Mouse (Mus musculus): Measurements from ENCODE around the gene Tbc1d16. TPM values are rescaled to one million over a fixed set of nuclear protein-coding genes. Genes with fewer than 3 reads are reported as not detected.

Tbc1d16 gene
- polyA plus RNA-seq, 1 experiment from 2014 or later = 15.6 TPM

- Histone ChIP-seq H3K4me3 (ENCODE audit: low read length) (no peak overlapping the region), H3K36me3 (ENCODE audit: control insufficient read depth, insufficient read depth) (no peaks in the 10 kb centered on the region), H3K4me2 (ENCODE audit: low read depth, low read length) (no peak overlapping the region), H3K9ac (ENCODE audit: low read length) (no peak overlapping the region), H3K27me3 (ENCODE audit: control insufficient read depth, insufficient read depth, low read length) (peaks cover 12% of the 10 kb centered on the region), H3K27ac (ENCODE audit: low read length) (no peak overlapping the region), H3K4me1 (ENCODE audit: control insufficient read depth, insufficient read depth, low read length) (peaks cover 23% of the 10 kb centered on the region), H3K9me3 (replicated peaks; ENCODE audit: control insufficient read depth, low read length) (no peaks in the 10 kb centered on the region)
- ATAC-seq (replicated peaks; ENCODE audit: extremely low read depth, insufficient read depth, low FRiP score) = no peak
- WGBS = 80% methylated on average over 1 of the region's 1 CpGs
Measured at GRCm38 (mm10) chr11:119093322-119093721, 135.0 kb downstream of the Tbc1d16 start.

Small RNAs within 50 kb of the gene (microRNA-seq; reads per million reads assigned to microRNA genes)
- 0.98 reads per million for gene Mir6934

Other genes with a start within 250 kb of the Tbc1d16 start
- 0.12 TPM in 1 of 2 replicates, not detected in the other for gene Enpp7, start 240.3 kb downstream of the Tbc1d16 start, polyA plus RNA-seq (2015; fragmentation: Nextera tagmentation; extraction: Ambion mirVana)
- 15.0 and 15.3 TPM in 2 replicates for gene Cbx2, start 205.5 kb downstream of the Tbc1d16 start, polyA plus RNA-seq (2015; fragmentation: Nextera tagmentation; extraction: Ambion mirVana)
- 7.0 and 7.5 TPM in 2 replicates for gene Cbx8, start 187.5 kb downstream of the Tbc1d16 start, polyA plus RNA-seq (2015; fragmentation: Nextera tagmentation; extraction: Ambion mirVana)
- gene Cbx4, start 142.3 kb downstream of the Tbc1d16 start, polyA plus RNA-seq (2015; fragmentation: Nextera tagmentation; extraction: Ambion mirVana) = 11.5 and 12.6 TPM in 2 replicates
- 2.9 and 3.1 TPM in 2 replicates for gene Ccdc40, start 73 bp upstream of the Tbc1d16 start, polyA plus RNA-seq (2015; fragmentation: Nextera tagmentation; extraction: Ambion mirVana)
- gene Gaa, start 39.4 kb upstream of the Tbc1d16 start, polyA plus RNA-seq (2015; fragmentation: Nextera tagmentation; extraction: Ambion mirVana) = 92.3 and 95.9 TPM in 2 replicates
- gene Eif4a3, start 71.6 kb upstream of the Tbc1d16 start, polyA plus RNA-seq (2015; fragmentation: Nextera tagmentation; extraction: Ambion mirVana) = 248 and 252 TPM in 2 replicates
- 0.20 and 0.35 TPM in 2 replicates for gene Card14, start 79.3 kb upstream of the Tbc1d16 start, polyA plus RNA-seq (2015; fragmentation: Nextera tagmentation; extraction: Ambion mirVana)
- 4.7 and 6.1 TPM in 2 replicates for gene Sgsh, start 127.0 kb upstream of the Tbc1d16 start, polyA plus RNA-seq (2015; fragmentation: Nextera tagmentation; extraction: Ambion mirVana)
- gene Slc26a11, start 127.1 kb upstream of the Tbc1d16 start, polyA plus RNA-seq (2015; fragmentation: Nextera tagmentation; extraction: Ambion mirVana) = 10.2 TPM in 2 replicates
- 6.7 and 7.6 TPM in 2 replicates for gene Rnf213, start 164.6 kb upstream of the Tbc1d16 start, polyA plus RNA-seq (2015; fragmentation: Nextera tagmentation; extraction: Ambion mirVana)

Measured in heart, embryonic 16.5 days (tissue).